24 mouse cellular contexts compared by ENCODE assay signal in genomic region chr13:30685957-30686356, GRCm38 (mm10). TPM values are rescaled to one million over a fixed set of nuclear protein-coding genes. Genes with fewer than 3 reads are reported as not detected.
DNase-seq lines count a peak whose midpoint lies in the region; ATAC-seq and TF ChIP-seq lines count a peak whose summit lies in the region.
"Had no signal": no experiment of that assay in that cellular context is flagged by ENCODE, and none has a peak within 500 bp of the region (broad histone marks: within the 10 kb centered on the region; RNA-seq: fewer than 3 reads in every experiment).

No protein-coding gene starts in this region.

- TF ChIP-seq EP300 in liver, postnatal 0 days (IDR thresholded peaks at IDR 0.05; ENCODE audit: low read depth): no peak

- 30% methylated on average over 2 of the region's 2 CpGs for WGBS in liver, postnatal 0 days (ENCODE audit: insufficient replicate concordance)
- WGBS in liver, embryonic 11.5 days: 65% methylated on average over 2 of the region's 2 CpGs
- 85% methylated on average over 2 of the region's 2 CpGs for WGBS in midbrain, embryonic 14.5 days
- WGBS in hindbrain, postnatal 0 days: 68% methylated on average over 2 of the region's 2 CpGs

- H3K9ac ChIP-seq in liver, postnatal 0 days (replicated peaks): no peak overlapping the region
- no peak overlapping the region for H3K9ac ChIP-seq in liver, embryonic 11.5 days (ENCODE audit: low read depth, low read length)
- no peak overlapping the region for H3K9ac ChIP-seq in midbrain, embryonic 14.5 days (replicated peaks; ENCODE audit: low read length)
- no peak overlapping the region for H3K9ac ChIP-seq in hindbrain, postnatal 0 days (replicated peaks; ENCODE audit: low read length)
- H3K9ac ChIP-seq: forebrain, embryonic 15.5 days; hindbrain, embryonic 15.5 days; limb, embryonic 12.5 days; liver, embryonic 12.5 days; lung, embryonic 14.5 days had no signal

- 0 out of 2 replicates have a peak overlapping the region, but pooled peaks have one; percentile 3 for H3K27ac ChIP-seq in liver, postnatal 0 days (ENCODE audit: low read depth)
- H3K27ac ChIP-seq in liver, embryonic 11.5 days (ENCODE audit: low read depth, low read length): no peak overlapping the region
- H3K27ac ChIP-seq in midbrain, embryonic 14.5 days (replicated peaks; ENCODE audit: low read depth, low read length): no peak overlapping the region
- no peak overlapping the region for H3K27ac ChIP-seq in hindbrain, postnatal 0 days
- H3K27ac ChIP-seq: embryonic facial prominence, embryonic 10.5 days; forebrain, embryonic 15.5 days; hindbrain, embryonic 15.5 days; limb, embryonic 12.5 days; liver, embryonic 12.5 days had no signal

- ATAC-seq in liver, postnatal 0 days: peak; percentile 43; the same call in 1 of the 2 replicates
- ATAC-seq in liver, embryonic 11.5 days (replicated peaks; ENCODE audit: low FRiP score): no peak
- ATAC-seq in hematopoietic stem cell, adult 5-6 weeks (replicated peaks in 1 of 2; ENCODE audit: insufficient read depth in 1 of 2, low FRiP score in 2 of 2, low TSS enrichment in 1 of 2, low read depth in 1 of 2, poor library complexity in 2 of 2, severe bottlenecking in 2 of 2): peak; percentile 67 to 77
- no peak for ATAC-seq in midbrain, embryonic 14.5 days (ENCODE audit: low FRiP score, low TSS enrichment)
- ATAC-seq in hindbrain, postnatal 0 days: no peak
- ATAC-seq: activated CD4-positive, CD25-positive, alpha-beta regulatory T cell, adult 4 months; forebrain, embryonic 15.5 days; intestine, embryonic 16.5 days; liver, embryonic 12.5 days had no signal

- no peak overlapping the region for H3K4me3 ChIP-seq in liver, postnatal 0 days (ENCODE audit: low read depth, low read length)
- no peak overlapping the region for H3K4me3 ChIP-seq in liver, embryonic 11.5 days (ENCODE audit: low read depth, low read length)
- no peak overlapping the region for H3K4me3 ChIP-seq in midbrain, embryonic 14.5 days (replicated peaks; ENCODE audit: low read depth, low read length)
- no peak overlapping the region for H3K4me3 ChIP-seq in hindbrain, postnatal 0 days (ENCODE audit: low read length)
- H3K4me3 ChIP-seq: embryonic facial prominence, embryonic 10.5 days; forebrain, embryonic 15.5 days; hindbrain, embryonic 15.5 days; limb, embryonic 12.5 days; liver, embryonic 12.5 days had no signal

- no peak overlapping the region for H3K4me2 ChIP-seq in liver, postnatal 0 days (ENCODE audit: low read depth, low read length)
- H3K4me2 ChIP-seq in liver, embryonic 11.5 days: no peak overlapping the region
- H3K4me2 ChIP-seq in midbrain, embryonic 14.5 days (ENCODE audit: low read length): no peak overlapping the region
- H3K4me2 ChIP-seq in hindbrain, postnatal 0 days (ENCODE audit: low read depth, low read length): no peak overlapping the region
- H3K4me2 ChIP-seq: forebrain, embryonic 15.5 days; hindbrain, embryonic 15.5 days; limb, embryonic 12.5 days; liver, embryonic 12.5 days; lung, embryonic 14.5 days had no signal

- no peaks in the 10 kb centered on the region for H3K36me3 ChIP-seq in liver, postnatal 0 days (replicated peaks; ENCODE audit: insufficient read depth, low read length)
- no peaks in the 10 kb centered on the region for H3K36me3 ChIP-seq in liver, embryonic 11.5 days (ENCODE audit: control insufficient read depth, insufficient read depth, low read length)
- no peaks in the 10 kb centered on the region for H3K36me3 ChIP-seq in midbrain, embryonic 14.5 days (ENCODE audit: control insufficient read depth, insufficient read depth, low read length)
- H3K36me3 ChIP-seq in hindbrain, postnatal 0 days (ENCODE audit: insufficient read depth, low read length): no peaks in the 10 kb centered on the region
- H3K36me3 ChIP-seq: embryonic facial prominence, embryonic 10.5 days; forebrain, embryonic 15.5 days; hindbrain, embryonic 15.5 days; limb, embryonic 12.5 days; liver, embryonic 12.5 days had no signal

- no peak for TF ChIP-seq CTCF in liver, postnatal 0 days (IDR thresholded peaks at IDR 0.05; ENCODE audit: low read depth)
- no peak for TF ChIP-seq CTCF in hindbrain, postnatal 0 days (IDR thresholded peaks at IDR 0.05; ENCODE audit: low read depth)

- no peaks in the 10 kb centered on the region for H3K27me3 ChIP-seq in liver, postnatal 0 days (ENCODE audit: insufficient read depth, low read length)
- no peaks in the 10 kb centered on the region for H3K27me3 ChIP-seq in liver, embryonic 11.5 days (replicated peaks; ENCODE audit: control insufficient read depth, insufficient read depth, low read length)
- no peaks in the 10 kb centered on the region for H3K27me3 ChIP-seq in midbrain, embryonic 14.5 days (ENCODE audit: control insufficient read depth, insufficient read depth, low read length)
- no peaks in the 10 kb centered on the region for H3K27me3 ChIP-seq in hindbrain, postnatal 0 days (ENCODE audit: insufficient read depth, low read length)
- H3K27me3 ChIP-seq: forebrain, embryonic 15.5 days; hindbrain, embryonic 15.5 days; limb, embryonic 12.5 days; liver, embryonic 12.5 days had no signal

- H3K4me1 ChIP-seq in liver, postnatal 0 days (ENCODE audit: insufficient read depth): peaks cover 2% of the 10 kb centered on the region; the same call in 1 of the 2 replicates
- H3K4me1 ChIP-seq in liver, embryonic 11.5 days (replicated peaks; ENCODE audit: control insufficient read depth, insufficient read depth, low read length): no peaks in the 10 kb centered on the region
- no peaks in the 10 kb centered on the region for H3K4me1 ChIP-seq in midbrain, embryonic 14.5 days (ENCODE audit: control insufficient read depth, insufficient read depth, low read length)
- no peaks in the 10 kb centered on the region for H3K4me1 ChIP-seq in hindbrain, postnatal 0 days (ENCODE audit: insufficient read depth, low read length)
- H3K4me1 ChIP-seq: embryonic facial prominence, embryonic 10.5 days; forebrain, embryonic 15.5 days; hindbrain, embryonic 15.5 days; liver, embryonic 12.5 days had no signal

- DNase-seq in liver, postnatal 0 days: peak; percentile 44
- no peak for DNase-seq in liver, embryonic 11.5 days (ENCODE audit: low spot score)
- DNase-seq in thymus, adult 18-20 months: peak; percentile 36 to 57
- DNase-seq in thymus, postnatal 36 days: peak; percentile 51 to 72
- no peak for DNase-seq in midbrain, embryonic 14.5 days
- no peak for DNase-seq in hindbrain, postnatal 0 days (ENCODE audit: low spot score)
- DNase-seq in yolk sac, embryonic 10.5 days (ENCODE audit: low spot score): no peak
- DNase-seq: adrenal gland, postnatal 14 days; cerebellum, adult 9-10 months; gastrocnemius, postnatal 36 days; heart, postnatal 4 days; kidney, adult 9 months; kidney, postnatal 25 days; layer of hippocampus, postnatal 36 days; lung, embryonic 14.5 days had no signal

- H3K9me3 ChIP-seq in liver, postnatal 0 days (ENCODE audit: low read length): no peaks in the 10 kb centered on the region
- no peaks in the 10 kb centered on the region for H3K9me3 ChIP-seq in liver, embryonic 11.5 days (ENCODE audit: control insufficient read depth, low read length)
- no peaks in the 10 kb centered on the region for H3K9me3 ChIP-seq in midbrain, embryonic 14.5 days (ENCODE audit: control insufficient read depth, low read length)
- no peaks in the 10 kb centered on the region for H3K9me3 ChIP-seq in hindbrain, postnatal 0 days (ENCODE audit: low read length)
- H3K9me3 ChIP-seq: embryonic facial prominence, embryonic 10.5 days; forebrain, embryonic 15.5 days; hindbrain, embryonic 15.5 days; limb, embryonic 12.5 days; liver, embryonic 12.5 days had no signal

RNA-seq across cellular contexts. Expression of gene Dusp22, which starts 26.2 kb away (rescaled TPM):
- 14.6 and 15.2 TPM in 2 replicates for polyA plus RNA-seq in liver, postnatal 0 days (2015; fragmentation: Nextera tagmentation; extraction: Ambion mirVana)
- polyA plus RNA-seq in liver, embryonic 11.5 days (2014; fragmentation: Nextera tagmentation; extraction: Ambion mirVana): 11.8 and 12.0 TPM in 2 replicates
- 5.1 and 10.2 TPM in 2 replicates for total RNA-seq in hematopoietic stem cell, adult 5-6 weeks (2017)
- 23.4 and 27.9 TPM in 2 replicates for polyA plus RNA-seq in midbrain, embryonic 14.5 days (2014; fragmentation: Nextera tagmentation; extraction: Ambion mirVana)
- total RNA-seq in hindbrain, postnatal 0 days (2014; rRNA removed): 13.0 and 17.2 TPM in 2 replicates
- polyA plus RNA-seq in hindbrain, postnatal 0 days (2015; fragmentation: Nextera tagmentation; extraction: Ambion mirVana): 29.4 and 30.1 TPM in 2 replicates
- total RNA-seq: MEL had no signal

Comparison
In these comparisons a context has a peak if more than half of its experiments do, and no peak if none do; other contexts are left out.
1. ATAC-seq: peak in liver, postnatal 0 days (single experiment) and hematopoietic stem cell, adult 5-6 weeks (2 of 2); none in liver, embryonic 11.5 days (single experiment), midbrain, embryonic 14.5 days (single experiment) and hindbrain, postnatal 0 days (single experiment).
2. DNase-seq: peak in liver, postnatal 0 days (single experiment), thymus, adult 18-20 months (2 of 2) and thymus, postnatal 36 days (2 of 2); none in liver, embryonic 11.5 days (single experiment), midbrain, embryonic 14.5 days (single experiment), hindbrain, postnatal 0 days (single experiment) and yolk sac, embryonic 10.5 days (single experiment).